Mouse (Mus musculus): ENCODE measurements around the gene Mapk10. TPM values are rescaled to one million over a fixed set of nuclear protein-coding genes. Genes with fewer than 3 reads are reported as not detected.

Mapk10 gene
- polyA plus RNA-seq, 1 experiment from 2014 or later, result 0.31 TPM

- ATAC-seq (ENCODE audit: insufficient number of reproducible peaks, low FRiP score), result no peak
- Histone ChIP-seq H3K4me3 (no peak overlapping the region), H3K9ac (no peak overlapping the region), H3K4me1 (replicated peaks) (no peaks in the 10 kb centered on the region), H3K4me2 (no peak overlapping the region), H3K36me3 (no peaks in the 10 kb centered on the region), H3K9me3 (replicated peaks) (no peaks in the 10 kb centered on the region; the same call in 1 of the 2 replicates), H3K27me3 (replicated peaks) (no peaks in the 10 kb centered on the region), H3K27ac (ENCODE audit: poor library complexity, severe bottlenecking) (no peak overlapping the region)
- WGBS, result 72% methylated on average over 1 of the region's 1 CpGs
Observed at GRCm38 (mm10) chr5:103109409-103109808, 101.7 kb downstream of the Mapk10 start.

- Histone ChIP-seq H3K4me3 (no peak overlapping the region), H3K4me1 (replicated peaks) (no peaks in the 10 kb centered on the region), H3K27me3 (replicated peaks) (no peaks in the 10 kb centered on the region), H3K9me3 (replicated peaks) (no peaks in the 10 kb centered on the region; the same call in 1 of the 2 replicates), H3K4me2 (no peak overlapping the region), H3K9ac (no peak overlapping the region), H3K36me3 (no peaks in the 10 kb centered on the region), H3K27ac (ENCODE audit: poor library complexity, severe bottlenecking) (no peak overlapping the region)
- WGBS, result 78% methylated on average over 10 of the region's 10 CpGs
- ATAC-seq (ENCODE audit: insufficient number of reproducible peaks, low FRiP score), result no peak
Observed at GRCm38 (mm10) chr5:103105441-103106414, 105.4 kb downstream of the Mapk10 start.

GRCm38 (mm10) chr5:103104082-103104481, 107.1 kb downstream of the Mapk10 start:
- WGBS, result 76% methylated on average over 5 of the region's 5 CpGs
- Histone ChIP-seq H3K36me3 (no peaks in the 10 kb centered on the region), H3K9ac (no peak overlapping the region), H3K4me3 (no peak overlapping the region), H3K27me3 (replicated peaks) (no peaks in the 10 kb centered on the region), H3K9me3 (replicated peaks) (no peaks in the 10 kb centered on the region; the same call in 1 of the 2 replicates), H3K4me2 (no peak overlapping the region), H3K27ac (ENCODE audit: poor library complexity, severe bottlenecking) (no peak overlapping the region), H3K4me1 (replicated peaks) (no peaks in the 10 kb centered on the region)
- ATAC-seq (ENCODE audit: insufficient number of reproducible peaks, low FRiP score), result no peak

- ATAC-seq (ENCODE audit: insufficient number of reproducible peaks, low FRiP score), result no peak
- no peaks in the 10 kb centered on the region for H3K27me3 ChIP-seq (replicated peaks)
- no peaks in the 10 kb centered on the region for H3K4me1 ChIP-seq (replicated peaks)
- 73% methylated on average over 5 of the region's 5 CpGs for WGBS
- H3K36me3 ChIP-seq, result no peaks in the 10 kb centered on the region
- H3K4me3 ChIP-seq, result no peak overlapping the region
- no peak overlapping the region for H3K4me2 ChIP-seq
- no peaks in the 10 kb centered on the region; the same call in 1 of the 2 replicates for H3K9me3 ChIP-seq (replicated peaks)
- H3K9ac ChIP-seq, result no peak overlapping the region
- H3K27ac ChIP-seq (ENCODE audit: poor library complexity, severe bottlenecking), result no peak overlapping the region
Observed at GRCm38 (mm10) chr5:103102876-103103393, 108.2 kb downstream of the Mapk10 start.

DNA sequence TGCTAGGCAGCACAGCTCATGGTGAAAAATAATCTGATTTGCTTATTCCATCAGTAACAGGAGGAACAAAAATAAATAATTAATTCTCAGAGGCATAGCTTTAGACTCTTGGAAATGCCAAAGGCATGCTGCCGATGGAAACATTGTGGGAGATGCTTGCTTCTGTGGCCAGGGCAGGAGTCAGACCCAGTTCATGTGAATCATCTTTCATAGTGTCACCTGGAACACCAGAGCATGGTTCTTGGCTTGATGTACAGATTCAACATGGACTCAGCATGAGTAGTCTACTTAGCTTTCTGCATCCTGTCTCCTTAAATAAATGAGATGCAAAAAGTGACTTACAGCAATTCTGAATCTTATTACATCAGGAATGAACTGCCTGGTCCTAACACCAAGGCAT, 109.0 kb downstream of the Mapk10 start:
- Histone ChIP-seq H3K4me3 (no peak overlapping the region), H3K4me1 (replicated peaks) (no peaks in the 10 kb centered on the region), H3K27ac (ENCODE audit: poor library complexity, severe bottlenecking) (no peak overlapping the region), H3K27me3 (replicated peaks) (no peaks in the 10 kb centered on the region), H3K9ac (no peak overlapping the region), H3K36me3 (no peaks in the 10 kb centered on the region), H3K4me2 (no peak overlapping the region), H3K9me3 (replicated peaks) (no peaks in the 10 kb centered on the region; the same call in 1 of the 2 replicates)
- 64% methylated on average over 1 of the region's 1 CpGs for WGBS
- ATAC-seq (ENCODE audit: insufficient number of reproducible peaks, low FRiP score), result no peak

DNA sequence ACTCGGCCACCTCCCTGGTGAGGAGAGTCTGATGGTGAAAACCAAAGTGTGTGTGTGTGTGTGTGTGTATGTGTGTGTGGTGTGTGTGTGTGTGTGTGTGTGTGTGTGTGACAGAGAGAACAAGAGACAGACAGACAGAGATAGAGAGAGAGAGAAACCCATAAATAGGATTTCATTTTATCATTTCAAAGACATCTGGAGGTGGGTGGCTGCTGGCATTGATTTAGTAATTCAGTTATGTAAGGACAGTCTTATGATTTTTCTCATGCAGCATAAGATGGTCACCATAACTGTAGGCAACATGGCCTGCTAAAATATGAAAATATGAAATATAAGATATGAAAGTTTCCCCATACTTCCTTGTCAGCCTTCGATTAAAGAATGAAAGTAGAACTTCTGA, 117.0 kb downstream of the Mapk10 start:
- ATAC-seq (ENCODE audit: insufficient number of reproducible peaks, low FRiP score), result no peak
- no peaks in the 10 kb centered on the region for H3K9me3 ChIP-seq (replicated peaks)
- H3K27ac ChIP-seq (ENCODE audit: poor library complexity, severe bottlenecking), result no peak overlapping the region
- no peak overlapping the region for H3K4me3 ChIP-seq
- no peaks in the 10 kb centered on the region for H3K27me3 ChIP-seq (replicated peaks)
- H3K36me3 ChIP-seq, result no peaks in the 10 kb centered on the region
- H3K4me2 ChIP-seq, result no peak overlapping the region
- WGBS, result 75% methylated on average over 2 of the region's 2 CpGs
- no peak overlapping the region for H3K9ac ChIP-seq
- 0 out of 2 replicates have a peak, but pooled peaks cover 3% of the 10 kb centered on the region for H3K4me1 ChIP-seq (replicated peaks)

GRCm38 (mm10) chr5:103085844-103086243, 125.3 kb downstream of the Mapk10 start:
- 78% methylated on average over 2 of the region's 2 CpGs for WGBS
- Histone ChIP-seq H3K9ac (no peak overlapping the region), H3K27ac (ENCODE audit: poor library complexity, severe bottlenecking) (no peak overlapping the region), H3K4me2 (no peak overlapping the region), H3K9me3 (replicated peaks) (no peaks in the 10 kb centered on the region), H3K36me3 (no peaks in the 10 kb centered on the region), H3K4me1 (replicated peaks) (no peaks in the 10 kb centered on the region), H3K27me3 (replicated peaks) (no peaks in the 10 kb centered on the region), H3K4me3 (no peak overlapping the region)
- no peak for ATAC-seq (ENCODE audit: insufficient number of reproducible peaks, low FRiP score)

DNA sequence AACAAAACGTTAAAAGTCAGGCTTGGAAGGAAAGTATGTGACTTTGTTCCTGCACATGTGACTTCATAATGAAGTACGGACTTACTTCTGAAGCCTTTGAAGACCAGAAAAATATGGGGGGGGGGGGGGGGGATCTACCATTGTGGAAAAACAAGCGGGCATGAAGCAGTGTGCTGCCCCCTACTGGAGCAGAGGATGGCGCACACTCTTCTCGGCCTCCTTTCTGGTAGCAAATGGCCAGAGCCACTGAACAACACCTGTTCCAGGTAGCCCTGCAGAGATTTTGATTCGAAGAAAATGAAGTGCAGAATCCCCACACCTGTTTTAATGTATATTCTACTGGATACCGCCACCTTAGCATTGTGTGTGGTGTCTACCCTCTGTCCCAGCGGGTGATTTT, 135.7 kb downstream of the Mapk10 start:
- H3K27ac ChIP-seq (ENCODE audit: poor library complexity, severe bottlenecking), result no peak overlapping the region
- no peaks in the 10 kb centered on the region for H3K9me3 ChIP-seq (replicated peaks)
- H3K4me1 ChIP-seq (replicated peaks), result no peaks in the 10 kb centered on the region
- WGBS, result 51% methylated on average over 8 of the region's 8 CpGs
- no peaks in the 10 kb centered on the region for H3K27me3 ChIP-seq (replicated peaks)
- H3K4me2 ChIP-seq, result no peak overlapping the region
- no peak overlapping the region for H3K4me3 ChIP-seq
- no peaks in the 10 kb centered on the region for H3K36me3 ChIP-seq
- ATAC-seq (ENCODE audit: insufficient number of reproducible peaks, low FRiP score), result no peak
- H3K9ac ChIP-seq, result no peak overlapping the region

DNA sequence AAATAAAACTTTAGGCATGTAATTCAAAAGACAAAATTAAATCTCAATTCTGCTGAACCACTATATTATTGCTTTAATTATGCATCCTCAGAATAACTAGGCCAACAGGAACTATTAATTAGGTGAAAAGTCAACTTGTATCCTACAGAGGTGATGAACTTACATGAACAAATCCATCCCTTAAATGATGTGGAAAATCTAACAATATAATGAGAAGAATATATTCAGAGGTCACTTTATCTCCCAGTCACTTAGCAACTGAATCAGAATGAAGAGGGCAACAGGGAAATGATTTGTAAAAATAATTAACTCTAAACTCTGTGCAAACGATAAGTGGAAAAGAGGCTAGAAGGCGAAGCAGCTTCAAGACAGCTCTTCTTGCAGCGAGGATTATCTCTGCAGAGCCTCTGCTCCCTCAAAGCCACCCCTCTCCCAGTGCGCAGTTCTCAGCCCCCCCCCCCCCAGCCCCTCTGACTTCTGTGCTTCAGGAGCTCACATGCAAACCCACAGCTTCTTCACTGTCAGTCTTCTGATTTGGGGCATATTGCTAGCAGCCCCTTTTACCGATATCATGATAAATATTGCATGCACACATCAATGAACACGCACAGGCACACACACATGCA, 138.8 kb downstream of the Mapk10 start:
- no peak for ATAC-seq (ENCODE audit: insufficient number of reproducible peaks, low FRiP score)
- no peak overlapping the region for H3K4me3 ChIP-seq
- no peak overlapping the region for H3K4me2 ChIP-seq
- no peaks in the 10 kb centered on the region for H3K36me3 ChIP-seq
- H3K27ac ChIP-seq (ENCODE audit: poor library complexity, severe bottlenecking), result no peak overlapping the region
- no peak overlapping the region for H3K9ac ChIP-seq
- no peaks in the 10 kb centered on the region for H3K9me3 ChIP-seq (replicated peaks)
- 59% methylated on average over 6 of the region's 6 CpGs for WGBS
- no peaks in the 10 kb centered on the region for H3K4me1 ChIP-seq (replicated peaks)
- H3K27me3 ChIP-seq (replicated peaks), result no peaks in the 10 kb centered on the region

DNA sequence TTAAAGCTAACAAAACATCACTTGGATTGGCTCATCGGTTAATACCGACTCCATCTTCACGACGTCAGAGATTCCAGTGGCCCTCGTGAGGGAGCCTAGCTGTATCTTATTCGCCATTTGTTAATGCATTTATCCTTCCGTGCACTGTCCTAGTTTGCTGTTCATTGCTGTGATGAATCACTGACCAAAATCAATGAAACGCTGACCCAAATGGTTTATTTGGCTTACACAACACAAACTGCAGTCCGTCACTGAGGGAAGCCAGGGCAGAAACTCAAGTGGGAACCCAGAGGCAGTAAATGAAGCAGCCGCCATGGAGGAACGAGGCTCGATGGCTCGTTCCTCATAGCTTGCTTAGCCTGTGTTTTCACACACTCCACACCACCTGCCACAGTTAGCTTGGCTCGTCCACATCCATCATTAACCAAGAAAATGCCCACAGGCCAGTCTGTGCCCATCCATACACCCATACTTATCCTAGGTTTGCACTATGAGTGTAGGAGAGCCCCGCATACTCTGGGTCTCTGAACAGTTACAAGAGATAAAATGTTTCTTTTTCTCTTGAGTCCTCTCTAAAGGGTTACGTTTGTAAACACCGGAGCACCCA, 140.0 kb downstream of the Mapk10 start:
- Histone ChIP-seq H3K27ac (ENCODE audit: poor library complexity, severe bottlenecking) (no peak overlapping the region), H3K4me1 (replicated peaks) (no peaks in the 10 kb centered on the region), H3K27me3 (replicated peaks) (no peaks in the 10 kb centered on the region), H3K36me3 (no peaks in the 10 kb centered on the region), H3K9me3 (replicated peaks) (0 out of 2 replicates have a peak, but pooled peaks cover 2% of the 10 kb centered on the region), H3K4me2 (no peak overlapping the region), H3K9ac (no peak overlapping the region), H3K4me3 (no peak overlapping the region)
- 83% methylated on average over 17 of the region's 17 CpGs for WGBS
- no peak for ATAC-seq (ENCODE audit: insufficient number of reproducible peaks, low FRiP score)

All from heart, embryonic 12.5 days (tissue).